Mouse (Mus musculus): Measurements from ENCODE around the gene Dip2c.

Dip2c gene

DNA sequence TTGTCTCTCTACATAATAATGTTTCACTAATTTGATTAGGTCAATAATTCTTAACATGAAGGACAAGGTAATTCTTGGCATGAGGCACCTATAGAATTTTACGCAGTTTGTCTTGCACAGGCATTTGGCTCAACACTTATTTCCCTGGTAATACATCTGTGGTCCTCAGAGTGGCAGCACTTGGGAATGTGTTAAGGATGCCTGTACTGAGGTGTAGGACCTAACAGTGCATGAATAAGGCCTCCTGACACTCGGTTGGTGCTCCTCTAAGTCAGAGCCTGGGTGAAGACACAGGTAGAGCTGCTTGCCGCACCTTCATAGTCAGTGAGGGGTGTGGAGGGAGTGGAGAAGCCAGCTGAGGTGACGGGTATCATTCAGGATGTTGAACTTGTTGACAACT is 407.0 kb downstream of the Dip2c start:
- DNase-seq: no peak

DNA sequence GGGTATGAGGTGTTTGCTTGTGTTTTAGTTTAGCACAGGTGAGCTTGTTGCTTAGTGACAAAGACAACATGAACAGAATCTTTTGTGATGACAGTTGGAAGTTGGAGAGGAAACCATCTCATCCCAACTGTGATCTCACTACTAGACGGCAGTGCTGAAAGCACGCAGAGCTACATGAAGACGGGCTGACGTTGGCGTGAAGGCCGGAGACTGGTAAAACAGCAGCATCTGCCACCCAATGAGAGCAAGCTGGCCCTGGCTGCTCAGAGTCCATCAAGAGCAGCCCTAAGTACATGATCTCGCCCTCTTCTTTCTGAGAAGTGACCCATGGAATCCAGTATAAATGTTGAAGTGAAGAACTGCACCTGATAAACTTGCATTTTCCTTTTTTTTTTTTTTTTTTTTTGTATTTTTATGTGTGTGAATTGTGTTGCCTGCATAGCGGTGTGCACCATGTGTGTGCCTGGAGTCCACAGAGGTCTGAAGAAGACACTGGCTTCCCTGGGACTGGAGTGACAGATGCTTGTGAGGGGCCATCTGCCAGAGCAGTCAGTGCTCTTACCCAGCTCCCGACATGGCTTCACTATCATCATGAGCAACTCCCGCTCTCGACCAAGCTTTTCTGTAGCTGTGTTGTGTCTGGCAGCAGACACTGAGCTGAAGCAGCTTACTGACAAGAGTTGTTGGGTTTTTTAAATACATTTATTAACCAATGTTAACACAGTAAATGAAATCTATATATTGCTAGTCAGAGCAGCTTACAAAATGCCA is 408.0 kb downstream of the Dip2c start:
- no peak for DNase-seq

DNA sequence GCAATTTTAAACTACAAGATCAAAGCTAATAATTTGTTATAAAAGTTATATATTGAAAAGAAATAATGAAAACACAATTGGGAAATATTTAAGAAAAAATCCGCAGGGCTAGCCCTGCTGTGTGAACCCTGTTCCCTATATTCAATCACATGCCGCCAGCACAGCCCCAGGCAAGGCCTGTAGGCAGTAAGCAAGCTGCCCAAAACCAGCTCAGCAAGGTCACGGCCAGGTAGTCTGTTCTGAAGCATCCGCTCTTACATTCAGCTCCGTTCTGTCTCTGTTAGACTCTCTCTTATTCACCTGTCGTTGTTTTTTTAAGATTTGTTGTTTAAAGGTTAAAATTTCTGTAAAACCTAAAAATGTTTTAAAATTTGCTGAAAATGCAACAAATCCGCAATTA is 409.9 kb downstream of the Dip2c start:
- no peak for DNase-seq

DNA sequence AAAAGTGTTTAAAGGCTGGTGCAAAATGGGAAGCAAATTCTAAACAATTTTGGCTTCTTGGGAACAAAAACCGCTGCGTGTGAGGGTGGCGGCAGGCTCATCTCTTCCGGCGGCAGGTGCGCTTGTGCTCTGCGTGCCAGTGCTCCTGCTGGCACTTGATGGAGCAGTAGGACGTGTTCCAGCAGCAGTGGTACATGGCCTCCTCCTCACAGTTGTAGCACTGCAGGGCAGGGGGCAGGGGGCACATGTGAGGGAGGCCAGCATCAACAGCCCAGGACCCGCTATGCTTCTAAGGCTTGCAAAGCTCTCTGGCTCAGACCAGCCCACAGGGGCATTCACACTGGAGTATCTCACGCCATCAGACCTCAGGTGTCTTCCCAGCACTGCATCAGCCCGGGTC is 410.4 kb downstream of the Dip2c start:
- no peak for DNase-seq

DNA sequence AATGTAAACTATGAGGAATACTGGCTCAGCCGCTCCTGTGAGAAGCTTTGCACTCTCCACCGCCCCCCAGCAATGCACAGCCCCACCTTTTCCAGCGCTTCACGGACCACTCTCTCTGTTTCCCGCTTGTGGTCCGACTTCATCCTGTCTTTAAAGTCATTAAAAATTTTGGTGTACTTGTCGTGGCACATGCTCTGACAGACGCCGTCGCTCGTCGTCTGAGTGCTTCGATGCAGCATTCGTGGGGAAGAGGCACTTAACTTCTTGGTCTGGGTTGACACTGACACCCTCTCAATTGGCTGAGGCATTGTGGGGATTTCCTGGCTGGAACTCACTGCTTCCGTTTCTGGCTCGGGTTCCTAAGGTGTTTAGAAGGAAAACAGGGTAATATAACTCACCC is 413.0 kb downstream of the Dip2c start:
- DNase-seq: no peak

DNA sequence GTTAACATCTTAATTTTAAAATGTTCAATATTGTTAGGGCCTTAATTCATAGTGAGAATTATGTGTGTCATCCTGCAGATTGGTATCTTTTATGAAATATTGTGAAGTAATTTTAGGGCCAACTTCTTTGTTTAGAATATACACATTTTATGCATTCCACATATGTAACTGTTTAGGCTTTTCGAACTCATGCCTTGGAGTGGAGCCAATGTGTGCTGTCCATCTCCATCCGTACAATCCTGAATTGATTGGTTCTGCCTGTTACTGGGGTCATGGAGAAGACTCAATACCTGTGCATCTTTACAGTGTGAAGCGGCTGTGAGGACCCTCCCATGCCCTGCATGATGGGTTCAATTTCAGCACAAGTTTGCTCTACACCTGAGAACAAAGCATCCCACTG is 416.5 kb downstream of the Dip2c start:
- DNase-seq: no peak

DNA sequence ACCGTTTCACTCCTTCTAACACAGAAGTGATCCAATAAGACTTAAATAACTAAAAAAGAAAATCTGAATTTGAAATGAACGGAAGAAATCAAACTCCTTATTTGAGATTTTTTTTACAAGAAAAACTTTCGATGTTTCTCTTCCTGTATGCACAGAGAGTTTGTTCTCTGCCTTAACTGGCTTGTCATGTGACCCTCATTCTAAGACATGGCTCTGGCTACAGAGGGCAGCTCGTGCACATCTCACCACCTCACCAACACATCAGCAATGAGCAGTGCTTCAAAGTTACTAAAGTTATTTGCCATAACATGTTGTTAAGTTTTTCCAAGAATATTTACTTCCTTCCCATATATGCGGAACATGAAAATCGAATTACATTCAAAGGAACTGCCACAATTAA is 418.3 kb downstream of the Dip2c start:
- DNase-seq: no peak

DNA sequence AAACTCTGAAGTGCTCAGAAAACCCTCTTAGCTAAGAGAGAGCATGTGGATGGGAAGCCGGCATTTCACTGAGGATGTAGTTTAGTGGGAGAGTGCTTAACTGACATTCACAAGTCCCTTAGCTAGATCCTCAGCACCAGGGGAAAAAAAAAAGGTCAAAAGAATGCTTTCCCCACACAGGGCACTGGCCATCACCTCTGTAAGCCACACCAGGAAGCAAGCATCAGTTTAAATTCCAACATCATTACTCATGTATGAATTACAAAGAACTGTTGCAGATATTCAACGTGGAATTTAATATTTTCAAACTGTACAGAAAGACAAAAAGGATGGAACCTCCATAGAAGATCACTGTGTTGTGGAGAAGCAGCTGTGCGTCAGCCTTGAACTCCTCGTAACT is 419.1 kb downstream of the Dip2c start:
- DNase-seq: no peak

DNA sequence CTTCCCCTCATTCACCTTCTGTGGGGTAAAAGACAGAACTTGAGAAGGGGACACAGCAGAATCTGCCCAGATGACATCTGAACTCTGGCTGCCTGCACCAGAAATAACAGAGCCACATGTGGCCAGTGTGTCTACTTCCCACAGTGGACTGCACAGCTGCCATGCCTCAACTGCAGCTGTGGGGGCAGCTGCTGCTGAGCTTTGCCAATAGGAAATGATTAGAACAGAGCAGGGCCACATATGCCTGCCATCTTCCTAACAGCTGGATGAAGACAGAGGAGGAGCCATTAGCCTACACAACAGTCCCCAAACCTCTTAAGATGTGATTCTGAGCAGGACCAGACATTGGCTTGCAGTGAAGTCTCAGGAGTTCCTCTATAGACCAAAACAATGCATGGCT is 419.5 kb downstream of the Dip2c start:
- DNase-seq: no peak

DNA sequence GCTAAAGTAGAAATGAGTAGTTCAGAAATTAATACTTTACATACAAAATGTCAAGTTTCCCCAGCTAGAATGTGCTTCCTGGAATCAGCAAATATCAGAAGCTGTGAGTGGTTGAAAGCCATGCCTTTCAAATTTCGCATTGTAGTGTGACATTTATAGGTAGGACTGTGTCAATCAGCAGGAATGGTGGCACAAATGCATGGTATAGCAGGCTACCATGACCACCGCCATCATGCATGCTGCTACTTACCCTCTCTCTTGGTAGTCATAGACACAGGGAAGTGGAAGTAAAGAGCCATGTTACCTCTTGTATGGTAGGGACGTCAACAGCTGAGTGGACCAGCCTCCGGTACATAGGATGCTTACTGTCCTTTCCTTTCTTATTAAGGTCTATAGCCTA is 421.0 kb downstream of the Dip2c start:
- DNase-seq: no peak

DNA sequence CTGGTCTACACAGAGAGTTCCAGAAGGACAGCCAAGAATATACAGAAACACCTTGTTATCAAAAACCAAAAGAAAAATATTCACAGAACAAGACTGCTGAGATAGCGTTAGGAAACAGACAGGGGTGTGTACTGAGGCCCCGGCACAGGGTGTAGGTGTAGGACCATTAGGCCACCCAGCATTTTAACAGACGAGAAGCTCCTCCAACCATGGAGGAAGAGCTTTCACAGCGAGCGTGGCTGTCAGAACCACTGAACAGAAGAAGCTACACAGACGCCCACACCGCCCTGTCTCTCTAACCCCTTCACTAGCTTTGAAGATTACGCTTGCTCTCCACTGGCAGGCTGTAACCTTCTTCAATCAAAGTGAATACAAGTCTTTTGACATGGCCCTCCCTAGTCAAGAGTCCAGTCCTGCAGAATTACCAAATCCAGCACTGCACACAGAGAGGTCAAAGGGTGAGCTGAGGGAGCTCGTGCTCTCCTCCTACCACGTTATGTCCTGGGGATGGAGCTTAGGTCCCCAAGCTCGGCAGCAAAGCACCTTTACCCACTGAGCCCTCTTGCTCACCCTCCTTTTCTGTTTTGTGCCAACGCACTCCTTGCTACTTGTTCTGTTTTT is 426.4 kb downstream of the Dip2c start:
- DNase-seq: no peak

DNA sequence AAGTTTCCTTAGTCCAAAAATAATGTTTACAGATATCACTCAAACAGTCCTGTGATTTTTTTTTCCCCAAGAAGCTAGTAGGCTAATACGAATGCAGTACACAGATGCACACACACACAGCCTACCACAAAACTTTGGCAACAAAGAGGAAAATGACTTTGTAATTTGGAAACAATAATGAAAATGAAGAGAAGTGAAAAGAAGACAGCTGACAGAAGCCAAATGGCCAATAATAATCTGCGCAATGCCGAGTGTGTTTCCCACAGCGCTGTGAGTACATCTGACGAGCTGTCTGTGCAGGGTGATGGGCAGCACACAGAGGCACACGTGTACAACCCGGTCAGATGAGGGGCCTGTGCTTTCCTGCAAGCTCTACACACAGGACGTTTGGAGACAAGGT is 430.4 kb downstream of the Dip2c start:
- DNase-seq: no peak

DNA sequence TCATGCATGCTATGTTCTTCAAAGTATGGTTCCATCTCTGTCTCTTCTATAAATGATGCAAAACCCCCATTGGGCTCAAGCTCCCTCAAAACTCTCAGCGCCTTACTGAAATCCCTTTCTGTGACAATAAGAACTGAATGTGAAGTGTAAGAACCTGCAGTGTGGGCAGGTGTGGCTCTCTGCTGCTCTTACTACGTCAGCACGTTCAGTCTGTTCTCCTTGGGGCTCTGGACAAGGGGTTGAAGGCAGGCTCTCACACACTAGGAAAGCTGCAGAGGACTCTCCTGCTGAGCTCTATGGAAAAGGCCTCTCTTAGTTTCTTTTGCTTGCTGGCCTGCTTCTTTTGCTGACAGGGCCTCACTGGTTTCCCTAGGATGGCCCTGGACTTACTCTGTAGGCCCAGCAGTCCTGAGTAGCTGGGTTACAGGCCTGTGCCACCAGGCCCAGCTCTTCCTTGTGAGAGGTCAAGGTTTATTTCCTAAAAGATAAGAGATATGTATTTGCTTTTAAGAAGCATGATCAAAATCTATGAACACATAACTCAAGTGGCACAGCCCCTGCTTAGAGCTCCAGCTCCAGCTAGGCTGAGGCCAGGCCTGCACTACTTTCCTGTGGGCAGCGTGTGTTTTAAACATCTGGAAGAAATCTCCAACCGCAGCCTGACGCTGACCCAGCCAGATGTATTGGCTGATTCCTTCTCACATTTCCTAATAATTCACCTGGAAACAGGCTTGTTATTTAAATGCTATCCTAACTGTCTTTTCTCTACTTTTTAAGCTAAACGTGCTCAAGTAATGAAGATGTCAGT is 432.3 kb downstream of the Dip2c start:
- DNase-seq: no peak

DNA sequence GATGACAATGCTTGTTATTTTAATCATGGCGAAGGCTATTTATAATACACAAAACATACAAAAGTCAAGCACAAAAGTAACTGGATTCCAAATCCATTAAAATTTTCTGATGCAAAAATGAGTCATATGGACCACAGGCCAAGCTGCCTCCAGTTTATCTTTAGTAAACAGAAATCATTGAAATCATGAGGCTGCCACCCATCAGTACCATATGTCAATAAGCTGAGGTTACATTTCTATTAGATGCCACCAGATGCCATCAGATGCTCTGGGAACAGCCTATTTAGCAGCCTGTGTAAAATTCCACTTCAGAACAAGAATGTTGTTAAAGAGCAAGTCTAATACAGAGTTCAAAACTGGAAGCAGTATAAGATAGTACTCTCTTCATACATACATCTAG is 436.1 kb downstream of the Dip2c start:
- DNase-seq: no peak

DNA sequence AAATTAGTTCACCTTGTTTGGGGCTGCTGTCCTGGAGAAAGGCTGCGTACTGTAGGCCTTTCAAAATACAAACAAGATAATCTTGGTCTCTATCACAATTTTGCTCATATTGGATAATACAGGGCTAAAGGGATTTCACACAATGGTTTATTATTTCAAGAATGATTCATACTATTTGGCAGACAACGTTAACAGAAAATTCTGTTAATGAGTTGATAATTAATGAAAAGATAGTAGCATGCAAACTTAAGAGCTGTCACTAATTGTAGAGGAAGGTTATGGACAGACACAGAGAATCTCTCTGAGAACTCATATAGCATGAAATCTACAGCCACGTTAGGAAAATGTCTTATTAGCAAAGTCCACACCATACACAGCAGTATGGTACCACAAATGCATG is 436.6 kb downstream of the Dip2c start:
- DNase-seq: no peak

DNA sequence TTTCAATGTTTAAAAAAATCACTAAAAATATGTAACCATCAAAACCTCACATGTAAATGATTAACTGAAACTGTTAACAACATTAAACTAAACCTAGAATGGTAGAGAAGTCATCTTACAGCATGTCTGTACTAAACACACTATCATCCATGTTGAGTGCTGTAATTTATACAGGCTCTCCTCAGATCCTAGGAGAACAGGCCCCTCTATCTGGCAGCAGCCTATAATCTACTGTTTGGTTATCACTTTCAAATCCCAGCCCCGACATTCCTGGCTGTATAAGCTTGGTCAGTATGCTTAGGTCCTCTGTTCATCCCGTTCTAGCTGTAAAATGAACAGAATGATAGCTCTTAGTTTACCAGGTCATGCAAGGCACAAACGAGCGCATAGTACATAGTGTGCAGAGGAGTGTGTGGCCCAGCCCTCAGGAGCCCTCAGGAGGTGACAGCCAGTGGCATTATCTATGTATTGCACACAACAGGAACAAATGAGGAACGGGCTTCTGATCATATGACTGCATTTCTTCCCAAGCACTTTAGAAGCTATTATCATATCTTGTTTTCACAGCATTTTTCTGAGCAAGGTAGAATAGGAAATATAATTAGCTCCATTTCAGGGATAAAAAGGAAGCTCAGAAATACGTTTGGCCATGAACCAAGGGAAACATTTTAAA is 437.3 kb downstream of the Dip2c start:
- no peak for DNase-seq

DNA sequence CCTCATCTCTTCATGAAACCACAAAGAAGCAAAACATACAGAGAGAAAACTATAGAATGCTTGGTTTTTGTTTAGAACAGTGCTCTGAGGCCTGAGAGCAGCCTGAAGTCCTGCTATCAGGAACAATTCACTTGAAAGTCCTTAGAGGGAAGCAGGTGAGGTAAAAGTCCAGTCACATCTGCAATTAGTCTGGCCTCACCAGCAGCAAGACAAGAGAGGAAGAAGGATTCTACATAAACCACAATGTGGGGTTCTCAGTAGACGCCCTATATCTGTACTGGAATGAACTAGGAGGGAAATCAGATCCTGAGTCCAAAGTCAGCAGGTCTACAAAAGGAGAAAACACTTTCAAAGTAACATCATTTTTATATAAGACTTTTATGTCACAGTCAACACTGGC is 438.9 kb downstream of the Dip2c start:
- DNase-seq: no peak
